Mouse (Mus musculus): ENCODE data around the gene Rsrc1. TPM values are rescaled to one million over a fixed set of nuclear protein-coding genes. Genes with fewer than 3 reads are reported as not detected.

Gene Rsrc1
- polyA plus RNA-seq, 1 experiment from 2014 or later: 39.6 TPM

- H3K4me3 ChIP-seq (replicated peaks): peak overlapping the region; percentile 10; the same call in 1 of the 2 replicates
- no peaks in the 10 kb centered on the region for H3K36me3 ChIP-seq
- ATAC-seq (ENCODE audit: insufficient number of reproducible peaks, low FRiP score, low TSS enrichment, low read depth): no peak
- no peaks in the 10 kb centered on the region for H3K9me3 ChIP-seq (replicated peaks)
- H3K27ac ChIP-seq (replicated peaks): no peak overlapping the region
- H3K27me3 ChIP-seq: peaks cover 74% of the 10 kb centered on the region
- WGBS: 13% methylated on average over 13 of the region's 13 CpGs
- H3K4me1 ChIP-seq: peaks cover 25% of the 10 kb centered on the region
- H3K9ac ChIP-seq: no peak overlapping the region
- 0 out of 2 replicates have a peak overlapping the region, but pooled peaks have one; percentile 12 for H3K4me2 ChIP-seq (replicated peaks)
Observed at GRCm38 (mm10) chr3:66976889-66977615, 4.1 kb upstream of the Rsrc1 start.

GRCm38 (mm10) chr3:66977811-66978456 lies 3.3 kb upstream of the Rsrc1 start:
- 16% methylated on average over 25 of the region's 25 CpGs for WGBS
- Histone ChIP-seq H3K27ac (replicated peaks) (no peak overlapping the region), H3K4me3 (replicated peaks) (peak overlapping the region; percentile 60), H3K9me3 (replicated peaks) (no peaks in the 10 kb centered on the region), H3K27me3 (peaks cover 75% of the 10 kb centered on the region), H3K4me1 (peaks cover 30% of the 10 kb centered on the region), H3K9ac (no peak overlapping the region), H3K36me3 (no peaks in the 10 kb centered on the region), H3K4me2 (replicated peaks) (peak overlapping the region; percentile 85)
- no peak for ATAC-seq (ENCODE audit: insufficient number of reproducible peaks, low FRiP score, low TSS enrichment, low read depth)

- Histone ChIP-seq H3K36me3 (no peaks in the 10 kb centered on the region), H3K4me1 (peaks cover 24% of the 10 kb centered on the region), H3K4me3 (replicated peaks) (peak overlapping the region; percentile 60), H3K9ac (peak overlapping the region; percentile 12; the same call in 1 of the 2 replicates), H3K9me3 (replicated peaks) (no peaks in the 10 kb centered on the region), H3K4me2 (replicated peaks) (peak overlapping the region; percentile 85), H3K27me3 (peaks cover 70% of the 10 kb centered on the region), H3K27ac (replicated peaks) (peak overlapping the region; percentile 45; the same call in 1 of the 2 replicates)
- 3% methylated on average over 45 of the region's 45 CpGs for WGBS
- no peak for ATAC-seq (ENCODE audit: insufficient number of reproducible peaks, low FRiP score, low TSS enrichment, low read depth)
Observed at GRCm38 (mm10) chr3:66978457-66979381, 2.5 kb upstream of the Rsrc1 start.

GRCm38 (mm10) chr3:66979491-66979890 lies 1.7 kb upstream of the Rsrc1 start:
- Histone ChIP-seq H3K27me3 (peaks cover 62% of the 10 kb centered on the region), H3K4me2 (replicated peaks) (peak overlapping the region; percentile 85), H3K4me1 (peaks cover 23% of the 10 kb centered on the region), H3K9ac (no peak overlapping the region; the same call in 1 of the 2 replicates), H3K4me3 (replicated peaks) (peak overlapping the region; percentile 60), H3K9me3 (replicated peaks) (no peaks in the 10 kb centered on the region), H3K36me3 (no peaks in the 10 kb centered on the region), H3K27ac (replicated peaks) (peak overlapping the region; percentile 58; the same call in 1 of the 2 replicates)
- WGBS: 8% methylated on average over 9 of the region's 9 CpGs
- no peak for ATAC-seq (ENCODE audit: insufficient number of reproducible peaks, low FRiP score, low TSS enrichment, low read depth)

- ATAC-seq (ENCODE audit: insufficient number of reproducible peaks, low FRiP score, low TSS enrichment, low read depth): no peak
- Histone ChIP-seq H3K9me3 (replicated peaks) (no peaks in the 10 kb centered on the region), H3K36me3 (no peaks in the 10 kb centered on the region), H3K4me1 (peaks cover 23% of the 10 kb centered on the region), H3K27ac (replicated peaks) (peak overlapping the region; percentile 85), H3K4me2 (replicated peaks) (peak overlapping the region; percentile 85), H3K27me3 (peaks cover 55% of the 10 kb centered on the region), H3K4me3 (replicated peaks) (peak overlapping the region; percentile 60), H3K9ac (peak overlapping the region; percentile 42)
- 2% methylated on average over 29 of the region's 29 CpGs for WGBS
Observed at GRCm38 (mm10) chr3:66980111-66980975, 847 bp upstream of the Rsrc1 start.

- Histone ChIP-seq H3K9ac (peak within 1 kb of the TSS; percentile 42), H3K4me1 (peaks cover 31% of the 10 kb centered on the region), H3K9me3 (replicated peaks) (no peaks in the 10 kb centered on the region), H3K36me3 (no peaks in the 10 kb centered on the region), H3K27me3 (peaks cover 50% of the 10 kb centered on the region), H3K27ac (replicated peaks) (peak within 1 kb of the TSS; percentile 85), H3K4me2 (replicated peaks) (peak within 1 kb of the TSS; percentile 85), H3K4me3 (replicated peaks) (peak within 1 kb of the TSS; percentile 60)
- 0 out of 2 replicates have a peak, but pooled peaks have one; percentile 8 for ATAC-seq (ENCODE audit: insufficient number of reproducible peaks, low FRiP score, low TSS enrichment, low read depth)
- WGBS: 0% methylated on average over 15 of the region's 15 CpGs
Observed at GRCm38 (mm10) chr3:66981706-66982105, 516 bp downstream of the Rsrc1 start, which contains the start of gene Shox2. TSS of gene Shox2 (minus strand) at chr3:66981771.

GRCm38 (mm10) chr3:66982181-66982911 lies 1.2 kb downstream of the Rsrc1 start:
- H3K27me3 ChIP-seq: peaks cover 44% of the 10 kb centered on the region

GRCm38 (mm10) chr3:66983481-66983880 lies 2.3 kb downstream of the Rsrc1 start:
- Histone ChIP-seq H3K27me3 (peaks cover 33% of the 10 kb centered on the region), H3K27ac (replicated peaks) (no peak overlapping the region), H3K9me3 (replicated peaks) (no peaks in the 10 kb centered on the region), H3K9ac (no peak overlapping the region), H3K36me3 (no peaks in the 10 kb centered on the region), H3K4me1 (peaks cover 29% of the 10 kb centered on the region), H3K4me2 (replicated peaks) (no peak overlapping the region), H3K4me3 (replicated peaks) (no peak overlapping the region)
- no peak for ATAC-seq (ENCODE audit: insufficient number of reproducible peaks, low FRiP score, low TSS enrichment, low read depth)
- 35% methylated on average over 3 of the region's 3 CpGs for WGBS

More at GRCm38 (mm10) chr3:66982181-66982911, 1.2 kb downstream of the Rsrc1 start:
- WGBS: under 1% methylated on average over 29 of the region's 29 CpGs
- Histone ChIP-seq H3K4me3 (replicated peaks) (peak overlapping the region; percentile 60), H3K27ac (replicated peaks) (peak overlapping the region; percentile 48; the same call in 1 of the 2 replicates), H3K4me2 (replicated peaks) (peak overlapping the region; percentile 85), H3K9ac (no peak overlapping the region), H3K4me1 (peaks cover 31% of the 10 kb centered on the region), H3K9me3 (replicated peaks) (no peaks in the 10 kb centered on the region), H3K36me3 (no peaks in the 10 kb centered on the region)
- no peak for ATAC-seq (ENCODE audit: insufficient number of reproducible peaks, low FRiP score, low TSS enrichment, low read depth)

- Histone ChIP-seq H3K4me3 (replicated peaks) (peak overlapping the region; percentile 84), H3K36me3 (no peaks in the 10 kb centered on the region), H3K4me1 (peaks cover 21% of the 10 kb centered on the region), H3K27me3 (peaks cover 18% of the 10 kb centered on the region), H3K9me3 (replicated peaks) (no peaks in the 10 kb centered on the region), H3K9ac (peak overlapping the region; percentile 85), H3K4me2 (replicated peaks) (peak overlapping the region; percentile 66), H3K27ac (replicated peaks) (peak overlapping the region; percentile 71)
- peak; percentile 89 for ATAC-seq (ENCODE audit: insufficient number of reproducible peaks, low FRiP score, low TSS enrichment, low read depth)
- under 1% methylated on average over 55 of the region's 60 CpGs for whole genome bisulfite sequencing
Observed at GRCm38 (mm10) chr3:66985539-66986286, 4.5 kb downstream of the Rsrc1 start.

Measured in embryonic facial prominence, embryonic 15.5 days (tissue).